Mouse (Mus musculus) testis, adult 2 months (tissue): Measurements from ENCODE around the gene Cdk6.

Source experiments
- CTCF ChIP-seq: fragments of 200-500 bp; IDR thresholded peaks from 2 replicates; pipeline ENCODE4 v1.5.1; 2012; ENCODE audit warnings: low read depth, mild to moderate bottlenecking, inconsistent platforms, low read length, moderate library complexity; ENCODE audit not compliant: control insufficient read depth, insufficient read depth, insufficient replicate concordance
- POLR2A ChIP-seq: fragments of 200-500 bp; IDR thresholded peaks from 2 replicates; pipeline ENCODE4 v1.6.1; 2012; ENCODE audit warnings: low read depth, mild to moderate bottlenecking, inconsistent platforms, low read length, moderate library complexity; ENCODE audit not compliant: control insufficient read depth

GRCm38 (mm10) chr5:3343566-3344080 is 2.3 kb downstream of the Cdk6 start:
- TF ChIP-seq CTCF (no peak), POLR2A (peak; percentile 26; the same call in 1 of the 2 replicates)
